Mouse (Mus musculus) cortical plate, adult 2 months (tissue): ENCODE measurements at regions not wholly inside any gene's neighbourhood (a gene's known extent, or its start where the extent isn't known, plus 50 kb on each side); places are given as distances from the start of the nearest gene placed in this dataset.

Source experiments
- CTCF ChIP-seq: fragments of 200-500 bp; IDR thresholded peaks from 2 replicates; pipeline ENCODE4 v1.5.1; 2011; ENCODE audit warnings: mild to moderate bottlenecking, control low read depth, low read length; ENCODE audit not compliant: insufficient read depth; ENCODE audit errors: extremely low read depth
- POLR2A ChIP-seq: fragments of 200-500 bp; IDR thresholded peaks from 2 replicates; pipeline ENCODE4 v1.6.1; 2011; ENCODE audit warnings: mild to moderate bottlenecking, low read length, control low read depth; ENCODE audit not compliant: insufficient read depth; ENCODE audit errors: extremely low read depth

GRCm38 (mm10) chr9:120811522-120811921 is 117.5 kb upstream of the Ctnnb1 start:
- TF ChIP-seq POLR2A (no peak), CTCF (no peak)
